Mouse (Mus musculus): Measurements from ENCODE around the gene Dpp6. TPM values are rescaled to one million over a fixed set of nuclear protein-coding genes. Genes with fewer than 3 reads are reported as not detected.

The Dpp6 gene
- polyA plus RNA-seq, 1 experiment from 2014 or later = 3.7 TPM

- Histone ChIP-seq H3K4me3 (no peak overlapping the region), H3K9me3 (no peaks in the 10 kb centered on the region; the same call in 1 of the 2 replicates), H3K27ac (no peak overlapping the region), H3K9ac (no peak overlapping the region), H3K4me2 (replicated peaks) (no peak overlapping the region), H3K27me3 (no peaks in the 10 kb centered on the region), H3K36me3 (no peaks in the 10 kb centered on the region), H3K4me1 (no peaks in the 10 kb centered on the region)
- 55% methylated on average over 8 of the region's 8 CpGs for WGBS
- 0 out of 2 replicates have a peak, but pooled peaks have one; percentile 11 for ATAC-seq (ENCODE audit: low FRiP score, low read depth)
Observed at GRCm38 (mm10) chr5:27651879-27652814, 835.1 kb downstream of the Dpp6 start.

- no peak overlapping the region for H3K27ac ChIP-seq
- H3K4me2 ChIP-seq (replicated peaks) = no peak overlapping the region
- no peaks in the 10 kb centered on the region for H3K27me3 ChIP-seq
- H3K4me3 ChIP-seq = no peak overlapping the region
- no peaks in the 10 kb centered on the region for H3K4me1 ChIP-seq
- H3K9ac ChIP-seq = no peak overlapping the region
- no peaks in the 10 kb centered on the region; the same call in 1 of the 2 replicates for H3K9me3 ChIP-seq
- ATAC-seq (ENCODE audit: low FRiP score, low read depth) = no peak
- H3K36me3 ChIP-seq = no peaks in the 10 kb centered on the region
- WGBS = 70% methylated on average over 6 of the region's 6 CpGs
Observed at GRCm38 (mm10) chr5:27656101-27656500, 839.1 kb downstream of the Dpp6 start.

GRCm38 (mm10) chr5:27657672-27658071 lies 840.7 kb downstream of the Dpp6 start:
- Histone ChIP-seq H3K9ac (no peak overlapping the region), H3K36me3 (no peaks in the 10 kb centered on the region), H3K4me2 (replicated peaks) (no peak overlapping the region), H3K27me3 (no peaks in the 10 kb centered on the region), H3K9me3 (no peaks in the 10 kb centered on the region; the same call in 1 of the 2 replicates), H3K4me3 (no peak overlapping the region), H3K27ac (no peak overlapping the region), H3K4me1 (no peaks in the 10 kb centered on the region)
- 43% methylated on average over 4 of the region's 4 CpGs for WGBS
- no peak for ATAC-seq (ENCODE audit: low FRiP score, low read depth)

- H3K27me3 ChIP-seq = no peaks in the 10 kb centered on the region
- no peak overlapping the region for H3K4me2 ChIP-seq (replicated peaks)
- WGBS = 49% methylated on average over 5 of the region's 5 CpGs
- H3K9me3 ChIP-seq = no peaks in the 10 kb centered on the region; the same call in 1 of the 2 replicates
- ATAC-seq (ENCODE audit: low FRiP score, low read depth) = no peak
- H3K9ac ChIP-seq = no peak overlapping the region
- no peaks in the 10 kb centered on the region for H3K4me1 ChIP-seq
- no peak overlapping the region for H3K4me3 ChIP-seq
- no peaks in the 10 kb centered on the region for H3K36me3 ChIP-seq
- H3K27ac ChIP-seq = no peak overlapping the region
Observed at GRCm38 (mm10) chr5:27658165-27658564, 841.2 kb downstream of the Dpp6 start.

GRCm38 (mm10) chr5:27658569-27658968 lies 841.6 kb downstream of the Dpp6 start:
- no peak for ATAC-seq (ENCODE audit: low FRiP score, low read depth)

GRCm38 (mm10) chr5:27659019-27659418 lies 842.0 kb downstream of the Dpp6 start:
- no peaks in the 10 kb centered on the region for H3K36me3 ChIP-seq
- no peaks in the 10 kb centered on the region for H3K27me3 ChIP-seq
- H3K27ac ChIP-seq = no peak overlapping the region
- no peak overlapping the region for H3K4me2 ChIP-seq (replicated peaks)
- no peaks in the 10 kb centered on the region; the same call in 1 of the 2 replicates for H3K9me3 ChIP-seq
- 88% methylated on average over 2 of the region's 2 CpGs for WGBS
- H3K4me3 ChIP-seq = no peak overlapping the region
- ATAC-seq (ENCODE audit: low FRiP score, low read depth) = no peak
- H3K9ac ChIP-seq = no peak overlapping the region
- H3K4me1 ChIP-seq = no peaks in the 10 kb centered on the region

More at GRCm38 (mm10) chr5:27658569-27658968, 841.6 kb downstream of the Dpp6 start:
- no peaks in the 10 kb centered on the region; the same call in 1 of the 2 replicates for H3K9me3 ChIP-seq
- no peak overlapping the region for H3K4me2 ChIP-seq (replicated peaks)
- no peak overlapping the region for H3K4me3 ChIP-seq
- no peaks in the 10 kb centered on the region for H3K27me3 ChIP-seq
- H3K27ac ChIP-seq = no peak overlapping the region
- H3K4me1 ChIP-seq = no peaks in the 10 kb centered on the region
- no peaks in the 10 kb centered on the region for H3K36me3 ChIP-seq
- no peak overlapping the region for H3K9ac ChIP-seq

- Histone ChIP-seq H3K4me3 (no peak overlapping the region), H3K4me2 (replicated peaks) (no peak overlapping the region), H3K27ac (no peak overlapping the region), H3K27me3 (no peaks in the 10 kb centered on the region), H3K9ac (no peak overlapping the region), H3K9me3 (no peaks in the 10 kb centered on the region; the same call in 1 of the 2 replicates), H3K4me1 (no peaks in the 10 kb centered on the region), H3K36me3 (no peaks in the 10 kb centered on the region)
- no peak for ATAC-seq (ENCODE audit: low FRiP score, low read depth)
- WGBS = 85% methylated on average over 6 of the region's 6 CpGs
Observed at GRCm38 (mm10) chr5:27659781-27660180, 842.8 kb downstream of the Dpp6 start.

- Histone ChIP-seq H3K4me3 (no peak overlapping the region), H3K27me3 (no peaks in the 10 kb centered on the region), H3K27ac (no peak overlapping the region), H3K9me3 (no peaks in the 10 kb centered on the region), H3K9ac (no peak overlapping the region), H3K4me2 (replicated peaks) (no peak overlapping the region), H3K4me1 (no peaks in the 10 kb centered on the region), H3K36me3 (no peaks in the 10 kb centered on the region)
- ATAC-seq (ENCODE audit: low FRiP score, low read depth) = no peak
- 84% methylated on average over 4 of the region's 4 CpGs for WGBS
Observed at GRCm38 (mm10) chr5:27664111-27664510, 847.1 kb downstream of the Dpp6 start.

GRCm38 (mm10) chr5:27671487-27671886 lies 854.5 kb downstream of the Dpp6 start:
- no peak overlapping the region for H3K27ac ChIP-seq
- no peaks in the 10 kb centered on the region for H3K9me3 ChIP-seq
- H3K4me3 ChIP-seq = no peak overlapping the region
- H3K4me2 ChIP-seq (replicated peaks) = no peak overlapping the region
- H3K4me1 ChIP-seq = no peaks in the 10 kb centered on the region
- no peaks in the 10 kb centered on the region for H3K27me3 ChIP-seq
- H3K9ac ChIP-seq = no peak overlapping the region
- no peaks in the 10 kb centered on the region for H3K36me3 ChIP-seq
- 46% methylated on average over 2 of the region's 2 CpGs for WGBS
- ATAC-seq (ENCODE audit: low FRiP score, low read depth) = no peak

- Histone ChIP-seq H3K4me1 (no peaks in the 10 kb centered on the region), H3K27ac (no peak overlapping the region), H3K27me3 (no peaks in the 10 kb centered on the region), H3K36me3 (no peaks in the 10 kb centered on the region), H3K9ac (no peak overlapping the region), H3K4me3 (no peak overlapping the region), H3K4me2 (replicated peaks) (no peak overlapping the region), H3K9me3 (no peaks in the 10 kb centered on the region)
- ATAC-seq (ENCODE audit: low FRiP score, low read depth) = no peak
- WGBS = 49% methylated on average over 5 of the region's 5 CpGs
Observed at GRCm38 (mm10) chr5:27677247-27677666, 860.3 kb downstream of the Dpp6 start.

GRCm38 (mm10) chr5:27679151-27679550 lies 862.1 kb downstream of the Dpp6 start:
- Histone ChIP-seq H3K9ac (no peak overlapping the region), H3K4me1 (no peaks in the 10 kb centered on the region), H3K4me2 (replicated peaks) (no peak overlapping the region), H3K4me3 (no peak overlapping the region), H3K27me3 (no peaks in the 10 kb centered on the region), H3K36me3 (no peaks in the 10 kb centered on the region), H3K27ac (no peak overlapping the region), H3K9me3 (no peaks in the 10 kb centered on the region)
- WGBS = 83% methylated on average over 1 of the region's 1 CpGs
- no peak for ATAC-seq (ENCODE audit: low FRiP score, low read depth)

GRCm38 (mm10) chr5:27680476-27680875 lies 863.5 kb downstream of the Dpp6 start:
- Histone ChIP-seq H3K27ac (no peak overlapping the region), H3K27me3 (no peaks in the 10 kb centered on the region), H3K4me3 (no peak overlapping the region), H3K9me3 (no peaks in the 10 kb centered on the region), H3K9ac (no peak overlapping the region), H3K4me2 (replicated peaks) (no peak overlapping the region), H3K4me1 (no peaks in the 10 kb centered on the region), H3K36me3 (no peaks in the 10 kb centered on the region)
- 36% methylated on average over 5 of the region's 5 CpGs for WGBS
- no peak for ATAC-seq (ENCODE audit: low FRiP score, low read depth)

Measured in limb, embryonic 13.5 days (tissue).